Mouse (Mus musculus) hindlimb bud, embryonic 11.5 days (tissue): ENCODE measurements around the gene Etv4.
A peak's percentile ranks its signal among the peaks of the same experiment; 100 is the strongest.

ENCODE experiments used
- DNase-seq: peaks from one replicate; pipeline ENCODE4 v3.0.0-alpha.2; 2012; ENCODE audit warnings: low read depth, low spot score; ENCODE audit errors: extremely low spot score

Gene Etv4

DNA sequence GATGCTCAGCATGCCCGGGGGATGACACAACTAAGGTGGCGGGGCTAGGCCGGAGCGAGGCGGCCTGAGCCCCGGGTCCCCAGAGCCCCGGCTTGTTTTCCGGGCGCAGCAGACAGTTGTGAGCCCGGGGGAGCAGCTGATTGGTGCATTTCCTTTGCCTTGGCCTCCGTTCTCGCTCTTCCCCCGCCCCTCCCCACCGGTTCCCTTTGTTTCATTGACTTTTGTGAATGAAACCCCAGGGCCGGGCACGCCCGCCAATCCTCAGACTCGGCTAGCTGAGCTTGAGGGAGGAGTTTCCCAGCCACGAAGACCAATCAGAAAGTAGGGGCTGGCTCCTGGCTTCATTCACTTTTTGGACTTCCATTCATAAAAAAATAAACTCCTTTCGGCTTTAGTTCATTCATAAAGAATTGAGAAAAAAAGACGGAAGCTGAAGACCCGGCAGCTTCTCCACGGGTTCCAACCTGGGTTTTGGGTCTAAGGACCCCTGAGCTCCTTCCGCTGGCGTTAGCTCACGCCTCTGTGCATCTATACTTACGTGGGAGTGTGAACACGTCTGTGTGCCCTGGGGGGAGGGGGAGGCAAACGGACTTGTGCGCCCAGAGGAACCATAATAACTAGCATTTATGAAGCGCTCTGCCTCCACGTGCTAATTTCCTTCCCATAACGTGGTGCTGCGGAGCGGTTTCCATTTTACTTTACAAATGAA, at the start of gene Etv4:
Gene Etv4, minus strand, starts transcription at position 229 of the 709 bp plus-strand sequence.
- DNase-seq, result peak; percentile 83

DNA sequence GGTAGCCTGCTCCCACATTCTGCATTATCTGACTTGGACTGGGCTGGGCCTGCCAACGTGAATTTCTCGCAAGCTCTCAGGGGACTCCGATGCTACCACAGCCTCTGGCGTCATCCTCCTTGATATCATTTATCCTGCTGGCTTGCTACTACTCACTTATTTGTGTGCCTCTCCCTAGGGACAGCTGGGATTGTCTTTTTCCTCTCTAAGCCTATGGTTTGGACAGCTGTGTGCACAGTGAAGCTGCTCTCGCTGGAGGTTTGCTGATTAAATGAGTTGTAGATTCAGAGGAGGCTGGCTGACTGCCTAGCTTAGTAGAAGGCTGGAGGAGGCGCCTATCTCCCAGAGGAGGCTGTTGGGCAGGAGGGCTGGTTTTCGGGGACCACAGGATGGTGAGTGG, 46.8 kb upstream of the Etv4 start:
- DNase-seq, result no peak

DNA sequence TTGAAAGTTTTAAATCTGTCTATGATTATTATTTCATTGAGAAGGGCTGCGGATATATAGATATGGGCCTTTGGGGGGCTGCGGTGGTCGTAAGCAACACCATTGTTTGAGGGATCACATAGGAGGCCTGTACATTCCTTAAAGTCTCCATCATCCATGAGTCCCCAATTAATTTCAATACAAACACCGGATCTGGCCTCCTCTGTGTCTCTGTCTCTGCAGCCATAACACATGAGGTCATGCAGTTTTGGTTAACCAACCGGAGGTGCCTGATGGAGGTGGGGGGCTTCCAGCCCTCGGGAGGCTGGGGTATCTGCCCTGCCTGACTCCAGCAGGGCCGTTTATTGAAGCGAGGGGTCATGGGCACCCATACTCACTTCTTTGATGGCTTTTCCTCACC, 45.4 kb upstream of the Etv4 start:
- no peak for DNase-seq

DNA sequence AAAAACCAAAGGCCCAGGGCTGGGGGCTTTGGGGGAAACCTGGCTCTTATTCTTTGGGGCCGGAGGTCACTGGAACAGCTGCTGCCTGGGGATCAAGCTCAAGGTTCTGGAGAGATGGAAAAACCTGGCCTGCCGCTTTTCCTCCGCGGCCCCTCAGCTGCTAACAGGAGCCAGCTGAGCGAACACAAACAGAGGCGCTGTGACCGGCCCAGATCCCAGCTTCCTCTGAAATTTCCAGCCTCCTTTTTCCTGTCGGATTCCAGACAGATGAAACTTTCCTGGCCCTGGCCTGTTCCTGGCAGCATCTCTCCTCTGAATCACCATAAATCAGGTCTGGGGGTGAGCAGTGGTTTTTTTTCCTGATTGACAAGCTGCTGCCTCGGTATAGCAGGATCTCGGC, 44.9 kb upstream of the Etv4 start:
- DNase-seq, result no peak

DNA sequence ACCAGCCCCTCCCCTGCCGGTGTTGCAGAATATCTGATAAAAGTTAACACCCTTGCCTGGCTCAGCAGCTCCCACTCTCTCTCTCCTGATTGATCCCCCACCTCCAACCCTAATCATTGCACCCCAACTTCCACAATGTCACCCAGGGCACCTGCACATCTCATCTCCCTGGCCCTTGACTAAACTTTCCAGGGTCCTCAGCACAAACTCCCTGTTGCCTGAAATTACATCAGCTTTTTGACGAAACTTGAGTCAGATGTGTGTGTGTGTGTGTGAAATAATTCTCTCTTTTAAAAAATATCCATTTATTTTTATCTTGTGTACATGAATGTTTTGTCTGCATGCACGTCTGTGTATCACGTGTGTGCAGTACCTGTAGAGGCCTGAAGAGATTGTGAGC, 43.5 kb upstream of the Etv4 start:
- DNase-seq, result no peak

DNA sequence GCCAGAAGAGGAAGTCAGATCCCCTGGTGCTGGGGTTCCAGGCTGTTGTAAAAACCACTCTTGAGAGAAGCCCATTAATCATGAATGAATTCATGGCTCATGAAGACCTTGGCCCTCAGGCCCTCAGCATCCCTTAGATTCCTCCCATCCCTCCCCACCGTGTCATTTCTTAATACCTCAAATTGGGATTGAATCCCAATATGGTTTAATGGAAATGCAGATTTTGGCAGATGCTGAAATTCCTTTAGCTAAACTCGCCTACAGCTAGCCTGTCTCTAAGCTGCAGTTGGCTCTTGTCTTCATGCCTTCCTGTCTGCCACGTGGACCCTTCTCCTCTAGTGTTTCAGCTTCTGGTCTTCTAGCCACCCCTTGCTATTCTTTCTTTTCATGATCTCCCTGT, 38.0 kb upstream of the Etv4 start:
- no peak for DNase-seq

DNA sequence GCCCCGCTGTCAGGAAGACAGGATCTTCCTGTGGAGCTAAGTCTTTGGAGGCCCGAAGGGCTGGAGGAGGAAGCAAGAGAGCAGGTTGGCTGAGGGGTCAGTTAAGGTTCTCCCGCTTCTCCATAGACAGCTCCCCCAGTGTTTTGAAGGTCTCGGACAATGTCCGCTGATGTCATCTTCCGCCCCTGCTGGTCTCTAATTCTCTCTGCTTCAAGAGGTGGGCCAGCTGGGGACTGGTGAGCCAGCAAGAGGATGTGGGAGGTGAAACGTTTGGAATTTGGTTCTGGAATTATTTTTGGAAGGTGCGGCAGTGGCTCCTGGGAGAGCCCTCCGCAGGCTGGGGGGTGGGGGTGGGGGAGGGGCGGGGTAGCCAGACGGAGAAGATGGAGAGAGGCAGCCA, 35.7 kb upstream of the Etv4 start:
- no peak for DNase-seq

DNA sequence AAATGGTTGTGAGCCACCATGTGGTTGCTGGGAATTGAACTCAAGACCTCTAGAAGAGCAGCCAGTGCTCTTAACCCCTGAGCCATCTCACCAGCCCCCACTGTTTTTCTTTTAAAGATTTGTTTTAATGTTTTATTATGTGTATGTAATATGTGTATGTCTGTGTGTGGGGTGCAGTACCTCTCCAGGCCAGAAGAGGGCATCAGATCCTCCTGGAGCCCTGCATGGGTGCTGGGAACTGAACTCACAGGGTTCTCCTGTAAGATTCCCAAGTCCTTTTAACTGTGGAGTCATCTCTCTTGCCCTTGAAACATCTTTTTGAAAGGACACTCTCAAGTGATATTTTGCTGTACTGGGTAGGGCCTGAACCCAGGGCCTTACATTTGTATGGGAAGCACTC, 34.7 kb upstream of the Etv4 start:
- no peak for DNase-seq

DNA sequence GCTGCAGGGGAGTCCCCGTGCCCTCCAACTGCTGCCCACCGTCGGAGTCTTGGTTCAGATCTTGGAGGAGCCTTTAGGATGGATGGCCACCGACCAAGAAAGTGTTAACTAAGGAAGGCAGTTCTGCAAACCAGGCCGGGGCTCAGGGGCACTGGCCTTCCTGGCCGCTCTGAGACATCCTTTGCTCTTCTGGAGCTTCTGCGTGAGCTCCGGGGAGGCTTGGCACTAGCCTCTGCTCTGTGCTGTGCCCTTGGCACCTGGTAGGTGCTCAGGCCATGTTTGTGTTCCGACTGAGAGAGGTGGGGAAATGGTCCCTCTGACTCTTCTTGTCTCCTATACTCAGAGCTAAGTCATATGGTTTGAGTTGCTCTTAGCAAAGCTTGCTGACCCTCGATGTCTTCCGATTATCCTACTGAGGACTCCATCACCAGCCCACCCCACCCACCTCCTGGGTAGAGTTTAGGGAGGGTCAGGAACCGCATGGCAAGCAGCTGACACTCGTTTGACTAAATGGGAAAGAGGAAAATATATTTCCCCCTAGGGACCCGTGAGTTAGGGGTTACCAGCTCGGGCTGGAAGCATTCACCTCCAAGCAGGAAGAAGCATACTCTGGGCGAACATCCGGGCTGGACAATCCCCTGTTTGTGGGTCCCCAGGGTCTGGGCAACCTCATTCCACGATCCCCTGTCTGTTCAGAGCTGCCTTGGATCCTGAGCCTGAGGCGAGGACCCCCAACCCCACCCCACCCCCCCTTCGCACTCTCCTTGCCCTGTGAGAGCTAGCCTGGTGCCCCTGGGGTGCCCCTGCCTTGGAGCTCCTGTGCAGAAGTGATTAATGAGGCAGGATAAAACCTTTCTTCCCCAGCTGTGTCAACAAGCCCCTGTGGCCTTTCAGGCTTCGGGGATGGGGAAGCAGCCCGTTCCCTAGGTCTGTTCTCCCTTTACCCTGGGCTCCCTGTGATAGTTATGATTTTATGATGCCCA, 30.2 kb upstream of the Etv4 start:
- DNase-seq, result no peak

DNA sequence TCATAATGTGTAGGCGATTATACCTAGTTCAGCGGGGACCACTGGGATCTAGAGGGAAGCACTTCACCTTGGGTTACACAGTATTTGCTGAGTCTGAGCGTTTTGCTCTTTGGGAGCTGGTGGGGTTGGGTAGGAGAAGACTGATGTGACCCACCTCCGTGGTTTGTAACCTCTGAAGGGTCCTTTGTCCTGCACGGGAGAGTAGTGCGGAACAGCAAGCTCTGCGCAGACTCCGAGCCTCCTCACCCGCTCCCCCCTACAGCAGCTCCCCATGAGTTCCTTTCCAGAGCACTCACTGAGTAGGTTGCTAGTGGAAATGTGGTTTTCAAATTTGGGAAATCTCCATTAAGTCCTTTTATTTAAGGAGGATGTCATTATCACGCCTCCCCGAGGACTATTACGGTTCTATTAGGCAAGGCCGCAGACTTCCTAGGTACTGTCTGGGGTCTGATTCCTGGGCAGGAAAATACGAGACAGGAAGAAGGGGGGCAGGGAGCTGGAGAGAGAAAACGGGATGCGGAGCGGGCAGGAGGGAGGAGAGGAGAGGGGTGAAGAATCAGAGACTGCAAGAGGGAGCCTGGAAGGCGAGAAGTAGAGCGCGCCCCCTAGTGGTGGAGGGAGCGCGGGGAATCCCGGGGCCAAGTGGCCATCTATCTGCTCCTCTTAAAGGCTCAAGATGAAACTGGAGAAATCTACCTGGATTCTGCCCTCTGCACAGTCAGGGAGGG, 29.4 kb upstream of the Etv4 start:
- peak; percentile 61 for DNase-seq

DNA sequence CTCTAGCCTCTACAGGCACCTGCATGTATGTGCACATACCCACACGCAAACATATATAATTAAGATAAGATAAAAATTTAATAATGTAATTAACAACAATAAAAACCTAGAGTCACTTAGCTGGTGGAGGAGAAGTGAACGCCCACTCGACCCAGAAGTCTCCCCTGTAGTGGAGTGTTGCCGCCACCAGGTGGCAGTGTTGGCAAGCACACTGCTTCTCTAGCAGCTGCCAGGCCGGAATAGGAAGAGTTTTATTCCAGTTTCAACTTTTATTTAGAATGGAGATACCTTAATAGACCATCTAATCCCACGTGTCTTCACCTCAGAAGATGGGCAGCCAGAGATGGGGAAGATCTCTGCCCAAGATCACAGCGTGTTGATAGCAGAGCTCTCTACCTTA, 28.1 kb upstream of the Etv4 start:
- DNase-seq, result peak; percentile 53

DNA sequence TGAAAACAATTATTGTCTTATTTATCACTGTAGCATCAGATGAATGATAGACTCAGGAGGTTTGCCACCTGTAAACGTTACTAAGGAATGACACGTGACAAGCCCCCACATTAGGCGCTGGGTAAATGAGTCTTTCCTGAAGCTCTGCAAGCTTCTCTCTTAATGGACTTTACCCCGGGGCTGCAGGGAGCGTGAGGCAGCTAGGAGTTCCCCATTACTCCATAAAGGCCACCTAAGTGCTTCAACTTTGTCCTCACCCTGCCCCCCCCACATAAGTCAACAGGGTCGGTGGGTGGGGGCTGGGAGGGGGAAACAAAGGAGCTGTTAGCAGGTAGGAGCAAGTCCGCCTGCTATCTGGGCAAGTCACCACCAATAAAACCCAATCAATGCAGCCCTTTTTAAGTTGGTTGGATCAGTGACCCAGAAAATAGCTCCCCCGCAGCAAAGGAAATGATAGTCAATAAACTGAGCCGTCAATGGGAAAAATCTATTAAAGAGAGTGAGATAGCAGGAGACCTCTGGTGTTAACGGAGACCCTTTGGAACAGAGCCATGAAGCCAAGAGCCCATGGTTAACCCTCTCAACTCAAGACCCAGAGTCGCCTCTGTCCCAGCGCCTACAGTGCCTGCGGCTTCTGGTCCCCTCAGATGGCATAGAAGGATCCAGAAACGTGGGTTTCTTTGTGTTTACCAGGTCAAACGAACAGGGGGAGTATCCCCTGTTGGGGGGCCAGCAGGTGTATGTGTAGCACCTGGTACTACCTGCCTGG, 24.1 kb upstream of the Etv4 start:
- no peak for DNase-seq

DNA sequence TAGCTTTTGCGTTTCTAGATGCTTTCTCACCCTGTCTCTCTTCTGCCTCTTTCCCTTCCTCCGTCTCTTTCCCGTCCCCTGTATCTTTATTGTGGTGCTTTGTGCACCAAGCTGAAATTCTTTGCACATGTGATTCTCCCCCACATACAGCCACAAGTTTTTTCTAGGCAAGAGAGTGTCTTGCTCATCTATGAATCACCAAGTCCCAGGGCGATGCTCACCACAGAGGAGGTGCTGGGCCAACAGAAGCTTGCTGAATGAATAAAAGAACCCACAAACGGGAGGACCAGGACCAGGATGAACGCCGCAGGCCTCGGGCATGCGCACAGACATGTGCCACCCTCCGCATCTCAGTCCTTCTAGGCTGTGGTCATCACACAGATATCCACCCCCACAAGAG, 22.1 kb upstream of the Etv4 start:
- DNase-seq, result no peak

DNA sequence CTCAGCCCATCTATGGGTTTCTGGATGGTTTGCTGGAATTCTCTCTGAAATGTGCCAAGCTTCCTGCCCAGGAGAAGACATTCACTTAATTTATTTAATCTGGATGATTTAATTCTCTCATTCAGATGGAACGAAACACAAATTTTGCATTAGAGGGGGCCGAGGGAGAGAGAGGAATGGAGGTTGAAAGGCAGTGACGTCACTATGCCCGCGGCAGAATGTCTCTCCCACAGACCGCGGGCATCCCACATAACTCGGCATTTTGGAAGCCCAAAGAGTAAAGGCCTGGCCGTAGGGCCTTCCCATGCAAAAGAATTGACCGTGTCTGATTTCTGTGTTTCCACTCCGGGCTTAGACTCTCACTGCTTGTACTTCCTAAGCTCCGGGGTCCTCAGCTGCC, 21.6 kb upstream of the Etv4 start:
- no peak for DNase-seq

DNA sequence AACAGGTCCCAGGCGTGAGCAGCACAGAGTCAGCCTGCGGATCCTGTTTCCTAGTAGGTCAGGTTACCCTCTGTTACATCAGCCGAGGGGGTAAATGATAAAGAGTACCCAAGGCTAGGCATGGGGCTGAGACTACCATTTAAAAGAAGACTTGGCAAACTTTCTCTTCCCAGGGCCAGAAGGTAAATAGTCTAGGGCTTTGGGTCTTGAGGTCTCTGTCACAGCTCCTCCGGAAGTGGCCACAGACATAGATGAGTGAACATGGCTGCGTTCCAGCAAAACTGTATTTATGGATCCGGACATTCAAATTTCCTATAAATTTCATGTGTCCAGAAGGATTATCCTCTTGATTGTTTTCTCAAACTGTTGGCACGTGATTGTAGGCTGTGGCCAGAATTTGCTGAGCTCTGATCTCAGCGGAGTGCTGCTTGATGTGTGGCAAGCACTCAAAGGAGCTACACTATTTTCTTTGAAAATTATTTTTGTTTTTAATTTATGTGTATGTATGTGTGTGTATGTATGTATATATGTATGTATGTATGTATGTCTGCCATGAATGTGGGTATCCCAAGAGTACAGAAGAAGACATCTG, 20.0 kb upstream of the Etv4 start:
- no peak for DNase-seq

DNA sequence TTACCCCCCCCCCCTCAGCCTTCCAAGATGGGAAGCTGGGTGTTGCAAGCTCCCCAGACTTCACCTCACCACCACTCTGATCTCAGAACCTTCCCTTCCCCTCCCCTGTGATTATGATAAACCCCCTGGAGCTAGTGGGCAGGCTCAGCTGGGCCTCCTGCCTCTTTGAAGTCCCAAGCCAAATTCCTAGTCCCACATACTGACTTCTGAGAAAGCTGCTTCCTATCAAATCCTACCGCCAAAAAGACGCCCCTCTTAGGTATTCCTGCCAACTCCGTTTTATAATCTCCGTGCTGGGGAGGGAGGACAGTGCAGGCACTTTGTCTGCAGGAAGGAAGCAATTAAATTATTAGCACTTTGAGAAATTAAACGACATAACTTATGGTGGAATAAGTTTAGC, 16.2 kb upstream of the Etv4 start:
- no peak for DNase-seq

DNA sequence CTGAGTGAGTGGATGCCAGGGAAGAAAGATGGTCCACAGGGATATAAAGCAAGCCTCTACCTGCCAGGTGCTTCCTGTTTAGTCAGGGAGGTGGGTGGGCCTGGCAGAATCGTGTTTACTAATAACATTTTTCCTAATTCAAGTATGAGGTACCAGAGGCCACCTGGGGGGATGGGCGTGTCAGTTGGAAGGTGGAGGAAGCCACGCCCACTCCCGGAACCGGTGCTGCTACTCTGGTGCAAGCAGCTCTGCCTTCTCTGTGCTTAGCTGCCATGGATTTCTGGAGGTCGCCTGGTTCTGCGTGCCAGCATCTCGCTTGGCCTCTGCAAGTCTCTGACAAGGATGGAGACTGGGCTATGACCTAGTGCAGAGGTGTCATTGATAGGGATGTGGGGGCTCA, 12.9 kb upstream of the Etv4 start:
- no peak for DNase-seq

DNA sequence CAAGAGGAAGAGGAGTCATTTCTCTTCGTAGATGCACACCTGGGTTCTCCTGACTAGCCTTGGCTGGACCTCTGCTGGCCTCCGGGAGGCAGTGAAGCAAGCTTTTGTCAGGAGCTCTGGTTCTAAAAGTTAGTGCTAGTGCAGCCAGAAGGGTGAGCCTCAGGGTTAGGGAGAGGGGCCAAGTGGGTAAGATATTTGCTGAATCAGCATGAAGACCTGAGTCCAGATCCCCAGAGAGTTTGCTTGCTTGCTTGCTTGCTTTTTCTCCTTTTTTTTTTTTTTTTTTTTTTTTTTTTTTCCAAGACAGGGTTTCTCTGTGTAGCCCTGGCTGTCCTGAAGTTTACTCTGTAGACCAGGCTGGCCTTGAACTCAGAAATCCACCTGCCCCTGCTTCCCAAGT, 12.2 kb upstream of the Etv4 start:
- no peak for DNase-seq

DNA sequence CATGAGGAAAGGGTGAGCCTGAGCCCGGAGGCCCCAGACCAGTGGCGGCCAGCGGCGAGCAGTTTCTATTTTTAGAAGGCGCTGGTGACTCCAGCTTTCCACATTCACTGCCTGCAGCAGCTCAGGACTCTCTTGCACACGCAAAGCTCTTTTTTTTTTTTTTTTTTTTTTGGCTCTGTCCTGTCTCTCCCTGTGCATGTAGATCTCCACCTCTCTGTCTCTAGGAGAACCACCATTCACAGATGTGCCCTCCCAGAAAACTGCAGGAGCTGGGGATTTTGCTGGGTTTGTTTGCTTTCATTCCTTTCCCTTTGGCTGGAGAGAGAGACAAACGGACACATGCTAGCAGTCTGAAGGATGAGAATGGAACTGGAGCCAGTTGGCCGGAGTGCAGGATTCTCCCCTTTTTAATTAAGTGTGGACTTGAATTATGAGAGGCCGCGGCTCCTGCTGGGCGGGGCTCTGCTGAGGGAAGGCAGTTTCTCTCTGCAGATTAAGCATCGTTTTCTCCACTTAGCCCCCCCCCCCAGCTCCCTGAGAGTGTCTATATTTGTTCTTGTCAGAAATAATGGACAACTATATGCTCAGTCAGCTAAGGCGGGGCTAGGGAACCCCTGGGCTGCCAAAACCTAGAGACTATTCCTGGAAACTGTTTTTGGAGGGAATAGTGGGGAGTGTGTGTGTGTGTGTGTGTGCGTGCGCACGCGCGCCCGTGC, 5.8 kb upstream of the Etv4 start:
- DNase-seq, result no peak

DNA sequence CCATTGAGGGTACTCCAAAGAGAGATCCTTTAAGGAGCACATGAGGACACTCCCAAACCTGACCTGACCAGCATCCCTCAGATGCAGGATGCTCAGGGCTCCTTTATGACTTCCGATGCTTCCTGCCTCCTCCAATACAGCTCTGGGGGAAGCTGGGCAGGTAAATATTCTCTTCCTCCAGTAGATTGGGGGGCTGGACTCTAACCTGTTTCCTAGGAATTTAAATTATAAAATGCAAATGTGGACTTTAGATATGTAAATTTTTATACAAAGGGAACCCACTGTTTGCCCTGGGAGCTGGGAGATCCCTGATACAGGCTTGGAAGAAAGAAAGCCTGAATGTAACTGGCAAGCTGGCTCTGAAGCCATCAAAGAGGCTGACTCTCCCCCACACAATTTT, 2.3 kb upstream of the Etv4 start:
- DNase-seq, result no peak
